Mouse (Mus musculus) cerebellum, adult 8-10 months (tissue): ENCODE results near the gene Trrap.

ENCODE experiments used
- DNase-seq: peaks from one replicate; pipeline ENCODE4 v3.0.0; 2022

The Trrap gene

GRCm38 (mm10) chr5:144872867-144873266 is 105.3 kb downstream of the Trrap start:
- DNase-seq = no peak

GRCm38 (mm10) chr5:144875227-144875626 is 107.7 kb downstream of the Trrap start:
- DNase-seq = no peak

GRCm38 (mm10) chr5:144875892-144876291 is 108.4 kb downstream of the Trrap start:
- peak; percentile 75 for DNase-seq

DNA sequence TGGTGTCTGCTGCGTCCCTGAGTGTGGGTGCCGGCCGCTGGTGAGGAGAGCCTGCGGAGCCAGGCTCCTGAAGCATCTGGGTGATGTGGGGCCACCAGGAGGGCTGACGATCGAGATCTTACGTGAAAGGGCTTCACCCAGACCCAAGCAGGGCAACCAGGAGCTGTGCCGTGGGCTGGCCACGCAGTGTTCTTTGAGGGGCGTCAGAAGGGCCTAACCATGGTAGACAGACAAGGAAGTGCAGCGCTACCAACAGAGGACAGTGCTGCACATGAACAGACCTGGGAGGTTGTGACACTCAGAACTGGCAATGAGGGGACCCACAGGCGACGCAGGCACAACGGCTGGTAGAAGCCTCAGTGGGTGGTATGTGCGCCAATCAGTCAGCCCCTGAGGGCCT is 109.5 kb downstream of the Trrap start:
- DNase-seq = no peak

- DNase-seq = peak; percentile 53
Observed at GRCm38 (mm10) chr5:144881670-144882399, 114.3 kb downstream of the Trrap start.

GRCm38 (mm10) chr5:144884629-144885217 is 117.2 kb downstream of the Trrap start:
- DNase-seq = no peak

DNA sequence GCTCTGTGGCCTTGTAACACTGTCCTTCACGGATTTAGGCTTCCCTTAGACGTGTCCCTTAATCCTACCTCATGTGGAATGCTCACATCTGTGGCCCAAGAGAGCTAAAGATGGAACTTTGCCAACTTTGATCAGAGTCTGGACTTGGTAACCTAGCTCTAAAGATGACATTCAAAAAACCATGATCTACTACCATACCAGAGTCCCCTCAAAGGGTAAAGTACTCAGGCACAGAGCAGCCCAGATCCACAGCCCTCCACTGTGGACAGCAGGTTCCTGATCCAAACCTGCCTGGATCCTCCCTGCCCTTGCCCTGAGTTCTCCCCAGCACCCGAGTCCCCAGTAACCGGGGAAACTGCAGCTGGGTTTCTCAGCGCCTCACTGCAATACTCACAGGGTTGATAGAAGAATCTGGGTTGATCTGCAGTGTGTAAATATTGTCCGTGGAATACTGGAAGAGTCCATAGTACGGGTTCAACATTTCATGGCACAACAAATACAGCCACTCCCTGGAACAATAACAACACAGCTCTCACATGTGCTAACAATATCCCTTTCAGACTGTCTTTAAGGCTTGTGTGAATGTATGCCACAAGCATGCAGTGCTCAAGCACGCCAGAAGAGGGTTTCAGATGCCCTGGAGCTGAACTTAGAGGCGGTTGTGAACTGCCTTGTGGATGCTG is 118.6 kb downstream of the Trrap start:
- no peak for DNase-seq

DNA sequence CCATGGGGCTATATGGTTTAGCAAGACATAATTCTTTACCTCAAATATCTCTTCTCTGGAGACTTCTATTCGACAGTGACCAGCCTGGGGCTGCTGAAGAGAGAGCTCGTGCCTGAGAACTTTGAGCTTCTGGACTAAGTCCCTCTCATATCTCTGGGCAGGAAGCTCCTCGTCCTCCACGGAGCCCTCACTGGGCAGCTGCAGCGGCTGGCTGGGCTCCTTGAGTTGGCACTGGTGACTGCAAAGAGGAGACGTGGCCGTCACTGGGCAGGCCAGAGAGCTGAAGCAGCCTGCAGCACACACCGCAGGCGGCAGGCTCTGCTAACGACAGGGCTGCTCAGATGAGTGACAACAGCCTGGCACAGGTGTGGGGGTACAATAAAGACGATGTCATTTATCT is 123.7 kb downstream of the Trrap start:
- DNase-seq = no peak

DNA sequence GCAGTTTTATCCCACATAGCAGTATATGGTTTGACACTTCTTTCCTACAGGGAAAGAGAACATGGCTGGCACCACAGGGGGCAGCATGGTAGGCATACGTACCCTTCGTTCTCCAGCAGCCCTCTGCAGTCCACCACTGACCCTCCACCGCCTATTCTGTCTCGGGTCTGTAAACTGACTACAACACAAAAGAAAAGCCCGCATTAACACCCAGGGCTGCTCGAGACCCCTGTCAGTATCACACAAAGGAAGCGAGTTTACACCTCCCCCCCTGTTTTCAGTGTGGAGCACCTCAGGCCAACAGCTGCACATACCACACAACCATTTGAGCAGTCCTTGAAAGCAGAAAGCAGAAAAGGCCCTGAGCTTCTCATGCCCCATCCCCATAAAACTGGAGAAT is 130.3 kb downstream of the Trrap start:
- DNase-seq = no peak

- DNase-seq = no peak
Observed at GRCm38 (mm10) chr5:144898448-144899052, 131.0 kb downstream of the Trrap start.

- no peak for DNase-seq
Observed at GRCm38 (mm10) chr5:144901035-144901434, 133.5 kb downstream of the Trrap start.

DNA sequence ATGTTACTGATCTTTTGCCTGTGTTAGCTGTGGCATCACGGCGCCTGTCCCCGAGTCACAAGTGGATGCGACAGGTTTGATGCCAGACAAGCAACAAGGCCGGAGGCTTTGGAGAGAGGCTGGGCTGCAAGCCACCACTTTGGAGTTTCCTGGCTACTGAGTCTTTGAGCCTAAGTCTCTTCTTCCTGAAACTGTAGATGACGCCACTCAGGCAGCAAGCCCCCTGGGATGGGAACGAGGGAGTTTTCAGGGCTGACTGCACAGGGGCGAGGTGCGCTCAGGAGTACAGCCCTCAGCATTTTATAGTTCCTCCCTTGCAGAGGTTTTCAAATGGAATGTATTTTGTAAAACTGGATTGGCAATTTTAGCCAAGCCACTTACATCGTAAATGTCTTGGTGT is 134.3 kb downstream of the Trrap start:
- no peak for DNase-seq

GRCm38 (mm10) chr5:144904356-144905134 is 137.0 kb downstream of the Trrap start:
- no peak for DNase-seq

DNA sequence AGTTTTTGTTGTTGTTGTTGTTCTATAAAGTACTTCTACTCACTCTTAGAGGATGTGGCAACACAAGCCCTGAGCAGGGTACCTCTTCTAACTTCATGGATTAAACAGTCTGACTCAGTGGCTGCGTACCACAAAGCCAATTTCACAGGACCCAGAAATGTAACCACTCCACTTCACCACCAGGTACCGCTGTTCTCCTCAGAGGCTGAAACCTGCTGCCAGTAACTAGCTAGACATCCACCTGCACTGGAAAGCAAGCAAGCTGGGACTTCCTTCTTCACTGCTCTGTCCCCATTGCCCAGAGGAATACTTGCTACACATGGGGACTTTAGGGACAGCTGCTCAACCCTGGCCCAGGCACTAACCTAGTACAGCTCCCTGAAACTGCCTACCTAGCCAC is 140.1 kb downstream of the Trrap start:
- DNase-seq = no peak
